Mouse (Mus musculus) midbrain, postnatal 0 days (tissue): ENCODE data around the gene Zfp120. TPM values are rescaled to one million over a fixed set of nuclear protein-coding genes. Genes with fewer than 3 reads are reported as not detected.
A peak's percentile ranks its signal among the peaks of the same experiment; 100 is the strongest.
"Not testable (repeated sequence)": the region's sequence is repeated elsewhere in the genome, so short reads cannot be mapped to it uniquely, and the experiment has no call there.

Experiments
- ATAC-seq: fragments of 200-750 bp; cut with Nextera tagmentation; 2 replicates; pipeline ENCODE4 v1.8.0; 2017; ENCODE audit warnings: moderate number of reproducible peaks, mild to moderate bottlenecking, moderate TSS enrichment, moderate library complexity; ENCODE audit not compliant: low FRiP score
- DNase-seq: peaks from one replicate; pipeline ENCODE4 v3.0.0-alpha.2; 2015; ENCODE audit warnings: low spot score
- H3K27ac ChIP-seq: fragments of 300-500 bp; sonication (generic); 2 replicates; pipeline ENCODE4 v1.5.1; 2014; ENCODE audit warnings: low read depth, mild to moderate bottlenecking, low read length, mixed read lengths
- H3K27me3 ChIP-seq: fragments of 300-500 bp; sonication (generic); 2 replicates; pipeline ENCODE4 v1.6.1; 2014; ENCODE audit warnings: low read length, control low read depth, mixed read lengths; ENCODE audit not compliant: insufficient read depth
- H3K36me3 ChIP-seq: fragments of 300-500 bp; sonication (generic); 2 replicates; pipeline ENCODE4 v1.6.1; 2014; ENCODE audit warnings: low read length, control low read depth, mixed read lengths; ENCODE audit not compliant: insufficient read depth
- H3K4me1 ChIP-seq: fragments of 300-500 bp; sonication (generic); 2 replicates; pipeline ENCODE4 v1.6.1; 2014; ENCODE audit warnings: mild to moderate bottlenecking, control low read depth, antibody characterized with exemption, low read length, mixed read lengths; ENCODE audit not compliant: insufficient read depth
- H3K4me2 ChIP-seq: fragments of 300-500 bp; sonication (generic); 2 replicates; pipeline ENCODE4 v1.6.1; 2014; ENCODE audit warnings: low read depth, mild to moderate bottlenecking, low read length, mixed read lengths; ENCODE audit not compliant: poor library complexity, severe bottlenecking
- H3K4me3 ChIP-seq: fragments of 300-500 bp; sonication (generic); 2 replicates; pipeline ENCODE4 v1.5.1; 2014; ENCODE audit warnings: low read depth, mild to moderate bottlenecking, low read length, moderate library complexity
- H3K9ac ChIP-seq: fragments of 300-500 bp; sonication (generic); replicated peaks from 2 replicates; pipeline ENCODE4 v1.6.1; 2014; ENCODE audit warnings: mild to moderate bottlenecking, low read length, moderate library complexity, mixed read lengths; ENCODE audit not compliant: poor library complexity, severe bottlenecking
- H3K9me3 ChIP-seq: fragments of 300-500 bp; sonication (generic); 2 replicates; pipeline ENCODE4 v1.6.1; 2016; ENCODE audit warnings: low read length, control low read depth
- CTCF ChIP-seq: IDR thresholded peaks from 2 replicates; pipeline ENCODE4 v1.5.1; 2016; ENCODE audit warnings: antibody characterized with exemption, mild to moderate bottlenecking
- WGBS: fragments of 180-500 bp; shearing (Covaris S2); extraction: QIAGEN DNeasy Blood & Tissue Kit; methylation state at CpG from one replicate; pipeline ENCODE4 v1.1.7; 2014; 5-methylcytosine and 5-hydroxymethylcytosine counted together
- polyA plus RNA-seq: library from polyadenylated mRNA; unstranded; fragments of >200 nt; fragmentation: Nextera tagmentation; extraction: Ambion mirVana; gene quantifications from 2 replicates; pipeline ENCODE4 v1.2.1, GENCODE M21; 2015
- total RNA-seq: library from RNA; depleted of rRNA; stranded (reverse); fragments of >200 nt; gene quantifications from 2 replicates; pipeline ENCODE4 v1.2.3, GENCODE M21; 2014; rRNA removed

Zfp120 gene
- total and polyA plus RNA-seq, 2 experiments from 2014 or later, result 7.0 to 7.1 TPM

DNA sequence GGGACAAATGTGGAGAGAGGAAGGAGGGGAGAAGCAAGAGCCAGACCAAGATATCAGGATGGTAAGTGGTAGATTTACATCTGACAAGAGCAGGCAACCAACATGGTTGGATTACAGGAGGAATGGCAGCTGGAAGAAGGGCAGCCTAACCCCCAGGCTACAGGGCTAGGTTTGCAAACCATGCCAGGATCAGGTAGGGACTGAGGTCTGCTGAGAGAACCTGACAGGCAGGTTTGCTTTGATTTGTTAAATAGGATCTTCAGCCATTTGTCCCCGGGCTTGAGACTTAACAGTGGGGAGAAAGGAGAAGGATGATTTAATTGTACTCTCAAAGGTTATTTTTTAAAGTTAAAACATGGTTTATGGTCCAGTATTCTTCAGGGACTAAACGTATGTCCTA is 3.7 kb downstream of the Zfp120 start:
- 92% methylated on average over 2 of the region's 2 CpGs for WGBS
- DNase-seq (no peak), ATAC-seq (no peak)
- no peaks in the 10 kb centered on the region for H3K36me3 ChIP-seq
- no peak overlapping the region for H3K4me2 ChIP-seq
- H3K27me3 ChIP-seq, result no peaks in the 10 kb centered on the region
- no peak for TF ChIP-seq CTCF
- H3K9me3 ChIP-seq, result peaks cover 13% of the 10 kb centered on the region; the same call in 1 of the 2 replicates
- H3K27ac ChIP-seq, result no peak overlapping the region
- no peak overlapping the region for H3K9ac ChIP-seq
- no peaks in the 10 kb centered on the region for H3K4me1 ChIP-seq
- no peak overlapping the region for H3K4me3 ChIP-seq

- not testable (repeated sequence) for H3K4me2 ChIP-seq, H3K36me3 ChIP-seq, ATAC-seq, H3K4me3 ChIP-seq, H3K9ac ChIP-seq, H3K27ac ChIP-seq, DNase-seq, H3K4me1 ChIP-seq, H3K27me3 ChIP-seq
- peaks cover 15% of the 10 kb centered on the region; the same call in 1 of the 2 replicates for H3K9me3 ChIP-seq
- WGBS, result 84% methylated on average over 1 of the region's 1 CpGs
Observed at GRCm38 (mm10) chr2:150132002-150132401, 4.5 kb downstream of the Zfp120 start.

DNA sequence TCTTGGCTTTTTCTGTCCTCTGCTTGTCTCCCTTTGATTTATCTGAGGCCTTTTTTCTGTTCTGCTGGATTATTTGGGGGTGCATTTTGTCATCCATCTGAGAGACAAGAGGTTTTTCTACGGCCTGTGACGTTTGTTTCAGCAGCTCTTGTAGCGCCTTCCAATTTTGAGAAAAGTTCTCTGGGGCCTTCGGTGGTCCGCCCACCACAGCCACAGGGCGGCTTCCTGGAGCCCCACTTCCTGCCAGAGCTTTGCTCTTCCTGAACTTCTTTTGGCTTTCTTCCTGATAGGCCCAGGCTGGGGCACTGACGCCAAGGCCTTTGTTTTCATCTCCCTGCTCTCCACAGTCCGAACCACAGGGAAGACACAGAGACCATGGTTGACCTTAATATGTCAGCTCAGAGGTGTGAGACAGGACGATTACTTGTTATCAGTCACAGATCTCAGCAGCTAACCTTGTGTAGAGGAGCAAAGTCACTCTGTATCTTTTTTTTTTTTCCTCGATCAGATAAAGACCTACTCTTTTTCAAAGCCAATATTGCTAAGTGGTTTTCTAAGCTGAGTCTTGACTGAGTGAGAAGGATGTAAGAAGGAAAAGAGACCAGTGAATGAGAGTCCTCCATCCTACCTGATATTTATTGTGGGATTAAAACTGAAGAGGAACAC is 25.1 kb downstream of the Zfp120 start:
- Histone ChIP-seq H3K4me2 (no peak overlapping the region), H3K4me1 (no peaks in the 10 kb centered on the region), H3K9ac (no peak overlapping the region), H3K27ac (no peak overlapping the region), H3K9me3 (peaks cover 7% of the 10 kb centered on the region), H3K27me3 (no peaks in the 10 kb centered on the region), H3K4me3 (no peak overlapping the region), H3K36me3 (peaks cover 15% of the 10 kb centered on the region; the same call in 1 of the 2 replicates)
- DNase-seq (no peak), ATAC-seq (no peak)
- TF ChIP-seq CTCF, result no peak
- 92% methylated on average over 10 of the region's 10 CpGs for WGBS

- H3K4me1 ChIP-seq, H3K27me3 ChIP-seq, H3K4me2 ChIP-seq, H3K36me3 ChIP-seq, H3K4me3 ChIP-seq, H3K27ac ChIP-seq, H3K9ac ChIP-seq, H3K9me3 ChIP-seq: not testable (repeated sequence)
- peak; percentile 60; the same call in 1 of the 2 replicates for ATAC-seq
- TF ChIP-seq CTCF, result peak; percentile 74
- WGBS, result 21% methylated on average over 2 of the region's 2 CpGs
- DNase-seq, result peak; percentile 79
Observed at GRCm38 (mm10) chr2:150099618-150100017, 36.9 kb downstream of the Zfp120 start.

Other genes starting within 250 kb of the Zfp120 start
- gene Gm10770, start 43.0 kb upstream of the Zfp120 start, total RNA-seq, result not detected in 2 replicates
- gene Gm10770, start 43.0 kb upstream of the Zfp120 start, polyA plus RNA-seq, result not detected in 2 replicates
- gene Gm14139, start 45.0 kb upstream of the Zfp120 start, total RNA-seq, result not detected in 2 replicates
- not detected in 2 replicates for gene Gm14139, start 45.0 kb upstream of the Zfp120 start, polyA plus RNA-seq
- gene Zfp937, start 81.4 kb upstream of the Zfp120 start, total RNA-seq, result 3.0 and 4.3 TPM in 2 replicates
- 6.5 and 6.7 TPM in 2 replicates for gene Zfp937, start 81.4 kb upstream of the Zfp120 start, polyA plus RNA-seq
- 1.3 and 1.5 TPM in 2 replicates for gene Gm21994, start 118.9 kb upstream of the Zfp120 start, total RNA-seq
- gene Gm21994, start 118.9 kb upstream of the Zfp120 start, polyA plus RNA-seq, result 2.8 and 3.0 TPM in 2 replicates
- gene Gm14124, start 120.8 kb upstream of the Zfp120 start, total RNA-seq, result 0.09 TPM in 1 of 2 replicates, not detected in the other
- gene Gm14124, start 120.8 kb upstream of the Zfp120 start, polyA plus RNA-seq, result not detected in 2 replicates
- gene Gm10130, start 187.0 kb upstream of the Zfp120 start, total RNA-seq, result not detected in 2 replicates
- not detected in 2 replicates for gene Gm10130, start 187.0 kb upstream of the Zfp120 start, polyA plus RNA-seq
- gene 3300002I08Rik, start 226.1 kb upstream of the Zfp120 start, total RNA-seq, result 11.5 and 13.0 TPM in 2 replicates
- 10.9 and 13.5 TPM in 2 replicates for gene 3300002I08Rik, start 226.1 kb upstream of the Zfp120 start, polyA plus RNA-seq